Mouse (Mus musculus) layer of hippocampus, adult 9-11 months (tissue): ENCODE measurements at regions not wholly inside any gene's neighbourhood (a gene's known extent, or its start where the extent isn't known, plus 50 kb on each side); places are given as distances from the start of the nearest gene placed in this dataset.
A peak's percentile ranks its signal among the peaks of the same experiment; 100 is the strongest.

Experiments
- DNase-seq: peaks from one replicate; pipeline ENCODE4 v3.0.0; 2022

DNA sequence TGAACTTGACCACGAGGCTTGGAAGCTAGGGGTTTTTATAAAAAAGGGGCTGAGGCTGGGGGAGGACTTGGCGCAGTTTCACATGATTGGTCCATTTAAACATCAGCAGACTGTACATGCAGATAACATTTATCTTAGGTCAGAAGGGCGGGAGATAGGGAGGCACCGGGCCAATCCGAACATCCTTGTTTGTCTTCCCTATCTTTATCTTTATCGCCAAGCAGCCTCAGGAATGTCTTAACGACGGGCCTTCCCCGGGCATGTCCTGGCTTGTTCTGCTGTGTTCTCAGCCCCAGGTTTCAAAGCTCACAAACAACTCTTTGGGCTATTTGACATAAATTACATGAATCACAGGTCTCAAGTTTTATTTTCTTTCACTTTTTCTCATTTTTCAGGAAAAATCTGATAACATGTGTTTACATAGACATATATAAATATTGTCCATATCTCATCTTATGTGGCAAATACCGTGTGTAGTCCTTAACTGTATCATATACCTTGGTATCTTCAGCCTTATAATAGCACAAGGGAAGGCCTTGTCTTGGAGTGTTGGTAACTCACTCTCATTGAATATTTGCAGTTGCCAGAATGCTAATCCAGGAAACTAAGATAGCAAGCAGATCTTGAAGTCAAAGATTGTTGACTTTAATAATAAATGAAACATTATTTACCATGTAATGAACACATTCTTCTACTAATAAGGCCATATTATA is 931.0 kb downstream of the A830018L16Rik start:
- DNase-seq: no peak

DNA sequence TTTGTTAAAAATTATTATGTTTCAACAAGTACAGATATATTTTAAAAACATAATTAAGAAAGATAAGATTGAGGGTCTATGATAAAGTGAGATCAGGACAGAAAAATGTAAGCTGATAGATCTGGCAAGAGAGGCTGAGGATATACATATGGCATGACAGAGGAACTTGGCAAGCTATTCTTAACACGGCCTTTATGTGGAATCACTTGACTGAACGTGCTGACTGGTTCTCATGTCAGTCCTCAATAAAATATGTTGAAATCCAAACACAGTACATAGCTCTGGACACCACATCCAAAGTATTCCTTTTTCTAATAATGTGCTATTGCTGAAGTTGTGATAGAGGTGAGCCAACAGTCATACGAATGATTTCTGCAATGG is 931.5 kb downstream of the A830018L16Rik start:
- DNase-seq: no peak

DNA sequence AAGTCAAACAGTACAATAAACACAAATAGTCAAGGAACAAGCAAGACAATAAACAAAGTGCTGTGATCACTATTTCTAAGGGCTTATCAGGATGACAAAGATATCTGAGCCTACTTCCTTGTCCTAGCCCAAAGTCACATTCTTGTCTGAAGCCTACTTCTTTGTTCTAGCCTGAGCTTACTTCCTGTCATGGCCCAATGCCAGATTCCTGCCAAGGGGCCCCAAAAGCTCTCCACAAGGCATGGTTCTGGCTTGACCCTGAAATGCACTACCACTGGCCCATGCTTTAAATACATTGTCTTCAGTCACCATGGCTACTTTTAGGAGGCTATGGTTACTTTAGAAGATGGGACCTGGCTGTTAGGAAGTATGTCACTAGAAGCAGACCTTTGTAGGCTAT is 940.6 kb downstream of the A830018L16Rik start:
- no peak for DNase-seq

DNA sequence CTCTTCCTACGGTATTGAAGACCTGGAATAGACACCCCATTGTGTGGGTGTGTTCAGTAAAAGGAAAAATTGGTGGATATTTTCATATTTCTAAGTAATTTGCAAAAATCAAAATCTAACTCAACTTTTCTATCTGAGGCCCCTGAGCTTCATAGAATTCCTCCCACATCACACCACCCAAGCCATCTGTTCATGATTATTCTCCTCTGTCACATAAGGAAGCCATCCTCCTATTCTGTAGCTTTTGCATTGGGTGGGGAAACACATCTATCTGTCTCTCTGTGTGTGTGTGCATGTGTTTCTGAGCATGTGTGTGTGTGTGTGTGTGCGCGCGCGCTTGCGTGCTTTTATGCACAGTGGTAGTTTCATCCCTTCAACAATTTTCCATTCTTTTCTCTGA is 954.0 kb downstream of the A830018L16Rik start:
- DNase-seq: peak; percentile 69

DNA sequence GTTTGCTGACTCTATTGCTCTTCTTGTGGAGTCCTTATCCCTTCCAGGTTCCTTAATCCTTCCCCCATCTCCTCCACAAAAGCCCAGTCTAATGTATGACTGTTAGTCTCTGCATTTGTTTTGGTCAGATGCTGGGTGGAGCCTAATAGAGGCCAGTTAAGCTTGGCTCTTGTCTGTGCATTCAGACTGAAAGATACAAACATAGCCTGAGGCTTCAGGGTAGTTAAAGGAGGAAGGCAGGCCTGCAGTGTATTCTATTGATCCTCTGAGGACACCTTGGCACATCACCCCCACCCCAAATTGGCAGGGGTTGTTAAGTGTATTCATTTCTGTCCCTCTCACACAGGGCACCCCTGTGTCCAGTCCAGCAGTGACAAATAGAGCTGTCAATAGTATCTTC is 959.1 kb downstream of the A830018L16Rik start:
- no peak for DNase-seq

DNA sequence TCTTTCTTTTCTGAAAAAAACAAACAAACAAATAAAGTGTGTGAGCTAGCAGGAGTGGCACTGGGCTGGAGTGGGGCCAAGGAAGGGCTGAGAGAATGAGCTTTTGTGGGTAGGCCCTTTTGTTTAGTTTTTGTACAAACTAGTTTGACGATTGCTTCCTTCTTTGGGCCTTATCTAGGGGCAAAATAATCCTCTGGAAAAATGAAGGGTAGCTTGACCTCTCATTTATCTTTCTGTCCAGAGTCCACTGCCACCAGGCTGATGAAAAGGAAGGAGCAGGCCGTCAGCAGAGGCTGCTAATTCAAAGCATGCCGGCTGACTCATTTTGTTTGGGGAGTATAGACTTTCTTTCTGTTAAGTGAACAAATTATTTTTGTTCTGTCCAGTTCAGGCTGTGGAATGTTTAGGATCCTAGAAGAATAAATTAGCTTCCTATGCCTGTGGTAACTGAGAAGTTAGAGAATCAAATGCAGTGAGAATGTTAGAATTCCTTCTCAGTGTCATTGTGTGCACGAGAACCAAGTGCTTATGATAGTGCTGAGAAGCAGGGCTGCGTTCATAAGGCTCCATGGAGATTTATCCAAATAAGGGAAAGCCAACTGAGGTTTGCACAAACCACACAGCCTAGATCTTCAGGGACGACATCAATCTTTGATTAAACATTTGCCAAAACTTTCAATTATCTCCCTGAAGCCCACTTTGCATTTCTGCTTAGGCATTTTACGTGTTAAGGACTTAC is 984.4 kb downstream of the A830018L16Rik start:
- DNase-seq: no peak

DNA sequence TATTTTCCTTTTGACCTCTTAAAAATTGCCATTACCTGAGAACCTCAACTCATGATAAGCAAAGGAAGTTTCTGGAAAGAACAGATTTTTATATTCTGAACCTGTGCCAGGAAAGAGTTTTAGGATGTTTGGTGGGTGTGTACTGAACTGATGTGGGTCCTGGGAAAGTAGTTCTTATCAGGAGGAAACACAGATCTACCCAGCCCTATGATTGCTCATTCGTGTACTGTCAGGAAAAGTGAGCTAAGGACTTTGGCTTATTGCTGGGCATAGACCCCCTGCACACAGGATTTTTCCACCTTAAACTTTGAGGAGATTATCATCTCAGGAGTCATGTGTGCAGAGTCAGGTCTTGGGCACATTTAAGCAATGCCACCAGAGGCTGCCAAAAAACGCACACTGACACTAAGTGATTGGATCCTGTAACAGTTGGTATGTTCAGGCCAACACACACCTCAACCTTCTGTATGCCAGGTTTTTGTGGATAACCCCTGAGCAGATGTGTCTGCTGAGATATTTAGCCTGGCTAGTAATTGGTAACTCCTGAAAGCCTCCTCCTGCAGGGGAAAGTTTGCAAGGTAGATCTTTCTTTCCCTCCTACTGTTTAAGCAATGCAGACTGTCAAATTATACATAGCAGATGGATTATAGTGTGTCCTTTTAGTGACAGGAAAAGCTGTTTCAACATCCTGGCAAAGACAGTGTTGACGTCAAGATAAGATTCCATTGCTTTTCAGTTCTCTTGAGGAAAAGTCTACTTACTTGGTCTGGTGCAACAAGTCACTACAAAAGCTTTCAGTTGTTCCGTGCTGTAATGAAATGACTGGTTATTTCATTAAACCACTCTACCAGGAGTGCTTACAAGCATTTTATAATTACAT is 991.7 kb downstream of the A830018L16Rik start:
- no peak for DNase-seq

DNA sequence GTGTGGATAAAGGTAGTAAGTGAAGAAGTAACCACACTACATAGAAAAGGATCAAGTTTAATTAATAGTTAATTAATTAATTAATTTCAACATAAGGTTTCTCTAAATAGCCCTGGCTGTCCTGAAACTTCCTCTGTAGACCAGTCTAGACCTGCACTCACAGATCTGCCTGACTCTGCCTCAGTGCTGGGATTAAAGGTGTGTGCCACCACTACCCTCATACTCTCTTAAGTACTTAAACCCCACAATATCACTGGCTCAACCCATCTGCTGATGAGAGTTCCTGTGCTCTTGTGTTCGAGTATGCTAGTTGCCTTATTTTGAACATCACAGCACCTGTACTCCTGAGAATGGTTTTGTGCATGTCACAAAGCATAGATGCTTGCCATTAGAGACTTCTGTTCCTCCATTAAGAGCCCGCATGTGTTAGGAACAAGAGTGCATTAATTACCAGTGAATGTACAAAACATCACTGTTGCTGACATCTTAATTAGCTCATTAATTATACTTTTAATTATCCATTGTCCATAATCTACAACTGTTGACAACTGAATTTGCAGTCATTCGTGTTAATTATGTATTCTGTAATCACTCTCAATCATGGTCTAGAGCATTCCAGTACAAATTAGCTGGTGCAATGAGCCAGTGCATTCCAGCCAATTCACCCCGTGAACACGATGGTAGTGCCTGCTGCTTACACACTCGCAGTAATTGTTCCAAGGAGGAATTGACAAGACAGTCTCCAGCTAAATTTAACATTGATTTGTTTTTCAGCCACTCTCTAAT is 996.0 kb downstream of the A830018L16Rik start:
- DNase-seq: no peak

DNA sequence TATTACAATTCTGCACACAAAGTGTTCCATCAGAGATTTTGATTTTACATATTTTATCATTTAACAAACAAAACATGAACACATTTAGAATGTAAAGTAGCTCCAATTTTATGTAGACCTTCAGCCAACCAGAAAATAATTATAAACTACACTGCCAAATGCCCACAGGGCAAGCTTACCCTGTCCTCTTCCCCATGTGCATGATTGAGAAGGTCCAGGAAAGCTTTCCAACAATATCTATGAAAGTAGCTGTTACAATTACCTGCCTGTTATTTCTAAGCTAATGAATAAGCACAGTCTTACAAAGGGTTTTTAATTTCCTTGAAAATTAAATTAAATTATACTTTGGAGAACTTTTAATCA is 996.6 kb downstream of the A830018L16Rik start:
- no peak for DNase-seq

DNA sequence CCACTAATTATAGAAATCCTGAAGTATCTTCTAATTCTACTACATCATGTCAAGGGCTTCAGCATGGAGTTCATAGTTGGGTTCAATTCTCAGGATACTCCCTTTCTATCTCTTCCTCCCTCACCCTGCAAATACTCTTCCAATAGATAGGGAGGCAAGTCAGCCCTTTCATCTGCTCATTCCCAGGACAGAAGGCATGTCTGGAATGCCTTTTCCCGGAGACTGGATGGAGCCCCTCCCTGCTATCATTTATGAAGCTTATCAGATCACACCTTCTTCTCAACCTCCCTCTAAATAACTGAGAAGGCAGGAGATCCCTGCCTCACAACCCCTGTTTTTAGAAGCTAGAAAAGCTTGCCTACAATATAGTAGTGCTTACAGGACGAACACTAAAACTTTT is 1010.6 kb downstream of the A830018L16Rik start:
- DNase-seq: no peak

DNA sequence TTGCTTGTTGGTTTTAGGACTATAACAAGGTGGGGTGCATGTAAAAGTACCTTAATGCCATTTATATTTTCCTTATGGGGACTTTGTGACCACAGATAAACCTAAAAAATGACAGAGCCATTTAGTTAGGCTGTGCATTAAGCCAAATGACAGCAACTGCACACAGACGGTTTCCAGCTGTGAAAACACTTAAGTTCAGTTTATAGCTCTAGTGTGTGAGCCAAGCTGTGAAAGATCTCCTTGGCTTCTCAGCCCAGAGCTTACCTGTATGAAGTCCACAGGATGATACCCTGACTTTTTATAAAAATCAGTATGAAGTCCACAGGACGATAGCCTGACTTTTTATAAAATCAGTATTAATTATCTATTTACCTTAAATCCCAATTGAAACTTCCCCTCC is 1024.0 kb downstream of the A830018L16Rik start:
- DNase-seq: no peak

DNA sequence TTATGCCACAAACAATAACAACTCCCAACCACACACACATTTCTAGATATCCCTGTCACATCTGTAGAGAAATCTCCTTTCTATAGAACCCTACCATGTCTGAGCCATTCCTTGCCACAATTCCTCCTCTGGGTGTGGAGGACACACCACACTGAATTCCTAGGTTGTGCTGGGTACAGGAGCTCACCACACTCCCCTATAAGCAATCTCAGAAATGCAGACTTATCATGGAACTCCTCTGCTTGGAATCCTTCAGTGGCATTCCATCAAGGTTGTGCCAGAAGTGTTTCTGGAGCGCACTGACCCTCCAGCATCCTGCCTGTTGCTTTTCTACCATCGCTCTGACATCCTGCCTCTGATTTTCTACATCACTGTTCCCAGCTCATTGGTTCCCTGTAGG is 1052.3 kb downstream of the A830018L16Rik start:
- DNase-seq: no peak

DNA sequence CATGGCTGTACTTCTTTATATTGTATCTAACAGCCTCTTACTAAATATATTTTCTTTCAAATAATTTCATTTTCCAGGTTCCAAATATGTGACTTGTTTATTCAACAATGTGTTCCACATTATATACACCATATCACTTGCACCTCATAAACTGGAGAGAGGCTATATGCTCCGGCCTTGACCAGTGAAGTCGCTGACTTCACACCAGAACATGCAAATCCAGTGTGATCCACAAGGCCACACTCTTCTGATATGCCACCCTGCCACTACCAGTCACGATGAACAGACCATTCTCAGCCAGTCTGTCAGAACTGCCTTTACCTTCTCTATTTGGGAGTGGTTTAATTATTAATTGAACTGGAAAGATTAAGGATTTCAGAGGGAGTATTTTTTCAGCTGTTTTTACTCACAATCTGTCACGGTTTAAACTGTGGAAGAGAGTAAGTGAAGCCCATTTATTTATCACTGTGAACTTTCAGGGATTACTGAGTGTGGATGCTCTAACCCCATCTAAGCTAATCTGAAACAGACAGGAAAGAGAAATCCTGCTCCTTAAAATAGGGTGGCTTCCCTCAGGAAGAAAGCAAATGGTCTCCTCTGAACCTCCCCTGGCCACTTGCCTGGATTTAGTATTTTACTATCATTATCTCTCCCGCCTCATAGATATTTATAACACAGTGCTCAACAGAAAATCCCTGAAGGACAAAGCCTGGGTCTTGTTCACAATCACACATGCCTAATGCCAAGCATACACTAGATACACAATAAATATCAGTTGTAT is 1065.3 kb downstream of the A830018L16Rik start:
- DNase-seq: no peak

DNA sequence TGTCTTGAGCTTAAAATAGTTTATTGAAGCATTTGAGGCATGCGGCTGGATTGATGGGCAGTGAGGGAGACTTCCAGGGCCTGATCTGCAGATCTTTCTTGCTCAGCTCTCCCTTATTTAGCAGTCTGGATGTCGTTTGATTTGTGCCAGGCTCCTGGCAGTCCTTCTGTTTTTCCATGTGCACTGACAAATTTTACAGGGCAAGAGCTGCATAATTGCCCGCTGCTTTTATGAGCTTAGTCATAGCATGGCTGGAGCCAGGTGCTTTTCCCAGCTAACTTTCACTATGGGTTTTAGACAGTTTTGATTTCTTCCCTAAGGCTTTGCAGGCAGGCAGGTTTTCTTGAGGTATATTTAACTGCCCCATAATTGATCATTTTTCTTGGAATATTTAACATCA is 1086.5 kb downstream of the A830018L16Rik start:
- DNase-seq: peak; percentile 43

DNA sequence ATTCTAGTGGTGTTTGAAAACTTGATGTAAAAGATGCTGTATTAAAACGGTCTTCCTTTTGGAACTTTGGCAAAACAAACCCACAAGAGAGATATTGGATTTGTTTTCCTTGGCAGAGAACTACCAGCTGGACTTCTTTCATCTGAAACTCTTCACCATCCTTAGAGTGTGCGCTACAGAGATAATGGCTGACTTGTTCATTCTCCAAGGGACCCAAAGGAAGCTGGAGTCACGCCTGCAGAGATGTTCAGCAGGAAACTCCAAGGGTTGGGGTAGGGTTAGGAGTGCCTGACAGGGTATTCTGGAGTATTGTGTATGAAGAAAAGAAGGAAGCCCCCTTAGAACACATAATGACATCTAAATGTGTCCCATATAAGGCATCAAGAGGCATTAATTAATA is 1094.1 kb downstream of the A830018L16Rik start:
- no peak for DNase-seq

DNA sequence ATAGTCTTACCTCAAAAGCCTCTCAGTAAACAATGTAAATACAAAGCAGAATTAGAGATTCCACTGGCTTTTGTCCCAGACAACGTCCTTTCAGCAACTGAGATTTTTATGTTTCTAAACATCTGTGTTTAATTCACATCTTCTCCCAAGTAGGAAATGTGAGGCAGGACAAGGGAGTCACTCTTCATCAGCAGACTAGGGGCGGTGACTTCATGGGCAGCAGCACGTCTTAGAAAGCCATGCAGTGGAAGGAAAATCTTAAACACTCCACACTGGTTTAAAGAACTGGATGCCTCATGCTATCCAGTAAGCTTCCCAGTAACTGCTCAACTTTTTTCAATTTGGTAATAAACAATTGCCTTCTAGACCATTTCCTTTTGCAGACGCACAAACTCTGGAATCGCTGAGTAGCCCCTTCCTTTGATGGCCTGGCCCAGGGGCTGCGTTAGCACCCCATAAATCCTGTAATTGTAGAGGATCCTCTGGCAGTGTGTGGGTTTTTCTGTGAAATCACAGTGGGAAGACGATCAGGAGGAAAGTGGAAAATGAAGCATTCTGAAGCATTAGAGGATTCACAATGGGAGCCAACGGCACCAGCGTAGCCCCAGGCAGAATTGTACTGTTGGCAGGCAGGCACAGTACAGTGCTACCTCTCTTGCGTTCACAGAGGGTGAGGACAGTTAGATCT is 1096.4 kb downstream of the A830018L16Rik start:
- no peak for DNase-seq

DNA sequence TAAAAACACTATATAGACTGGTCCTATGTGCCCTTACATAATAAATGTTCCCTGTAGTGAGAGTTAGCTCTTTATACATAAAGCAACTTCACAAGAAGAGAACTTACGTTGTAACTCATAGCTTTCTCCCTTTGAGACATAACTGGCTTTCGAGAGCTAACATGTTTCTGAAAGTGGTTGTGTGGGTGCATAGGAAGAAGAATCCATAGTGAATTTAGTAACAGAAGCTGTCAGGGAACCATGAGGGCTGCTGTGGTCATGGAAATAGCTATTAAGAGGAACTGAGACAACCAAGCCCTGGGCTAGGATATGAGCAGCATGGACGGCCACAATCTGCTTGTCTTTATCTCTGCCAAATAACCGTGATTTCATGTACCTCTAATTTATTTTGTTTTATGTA is 1105.7 kb downstream of the A830018L16Rik start:
- no peak for DNase-seq

DNA sequence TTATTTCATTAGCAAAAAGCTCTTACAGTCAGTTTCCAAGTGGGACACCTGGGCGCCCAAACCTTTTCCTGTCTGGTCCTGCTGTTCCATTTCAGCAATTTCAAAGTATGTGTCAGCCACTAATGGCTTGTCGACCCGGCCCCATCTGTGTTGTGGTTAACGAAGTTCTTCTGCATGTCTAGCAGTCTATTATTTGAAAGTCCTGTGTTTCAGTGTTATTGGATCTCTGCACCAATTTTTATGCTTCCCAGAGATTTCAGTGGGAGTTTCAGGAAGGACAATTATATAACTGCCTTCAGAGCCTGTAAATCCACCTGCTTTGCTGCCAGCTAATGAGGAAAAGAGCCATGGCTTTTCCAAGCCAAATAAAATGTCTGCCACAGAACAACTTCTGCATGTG is 1142.0 kb downstream of the A830018L16Rik start:
- peak; percentile 30 for DNase-seq

DNA sequence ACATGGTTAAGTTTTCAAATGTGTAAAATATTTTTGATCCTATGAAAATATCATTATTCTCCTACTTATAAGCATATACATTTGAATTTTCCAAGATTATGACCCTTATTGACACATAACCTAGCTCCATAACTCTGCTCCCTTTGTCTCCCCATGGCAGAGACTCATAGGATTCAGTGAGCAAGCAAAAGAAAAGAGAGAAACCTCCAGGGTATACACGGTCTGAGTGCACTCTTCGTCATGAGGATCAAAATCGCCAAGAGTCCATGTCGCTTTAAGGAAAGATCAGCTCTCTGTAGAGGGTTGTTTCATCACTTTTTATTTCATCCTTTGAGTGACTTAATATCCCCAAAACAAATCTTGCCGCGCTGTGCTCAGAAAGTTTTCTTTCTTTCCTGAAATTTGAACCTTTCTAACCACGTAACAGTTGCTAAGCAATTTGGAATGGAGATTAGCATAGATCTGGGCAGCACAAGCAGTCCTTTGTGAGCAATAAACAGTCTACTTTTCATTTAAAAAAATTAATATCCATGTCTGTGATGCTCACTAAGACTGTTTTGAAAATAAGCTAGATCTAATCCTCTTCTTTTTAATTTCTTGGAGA is 1158.0 kb downstream of the A830018L16Rik start:
- DNase-seq: no peak

DNA sequence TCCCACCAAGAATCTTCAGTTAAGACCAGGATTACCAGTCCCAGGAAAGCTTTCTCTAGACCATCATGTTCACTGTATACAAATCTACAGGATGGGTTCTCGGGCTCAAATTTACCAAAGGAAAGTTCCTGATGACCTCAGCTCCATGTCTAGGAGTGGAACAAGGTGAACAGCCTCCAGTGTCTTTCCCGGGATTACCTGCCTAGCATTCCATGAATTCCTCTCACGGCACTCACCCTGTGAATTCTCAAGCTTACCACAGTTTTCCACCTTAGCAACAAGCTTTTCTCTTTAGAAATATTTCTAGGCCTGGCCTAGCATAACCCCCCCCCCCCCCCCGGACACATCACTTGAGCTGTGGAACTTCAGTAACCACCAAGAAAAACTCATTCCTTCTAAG is 1158.9 kb downstream of the A830018L16Rik start:
- DNase-seq: no peak

DNA sequence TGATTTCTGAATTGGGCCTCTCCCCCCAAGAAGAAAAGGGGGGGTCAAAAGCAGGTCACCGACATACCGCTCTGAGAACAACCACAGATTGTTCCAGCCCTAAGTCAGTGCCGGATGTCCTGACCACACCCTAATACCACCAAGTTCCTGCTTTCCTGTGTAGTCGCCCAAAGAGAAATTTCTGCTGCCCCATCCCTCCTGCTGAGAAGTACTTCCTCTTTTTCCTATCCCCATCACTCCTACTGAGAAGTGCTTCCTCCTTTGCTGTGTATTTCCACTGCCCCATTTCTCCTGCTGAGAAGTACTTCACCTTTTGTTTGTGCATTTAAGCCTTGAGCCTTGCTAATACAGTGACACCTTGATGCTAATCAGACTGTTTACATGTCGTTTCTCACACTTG is 1160.4 kb downstream of the A830018L16Rik start:
- DNase-seq: no peak
